Mouse (Mus musculus): ENCODE results near the gene Slc41a3. TPM values are rescaled to one million over a fixed set of nuclear protein-coding genes. Genes with fewer than 3 reads are reported as not detected.
A peak's percentile ranks its signal among the peaks of the same experiment; 100 is the strongest.
"Not testable (repeated sequence)": the region's sequence is repeated elsewhere in the genome, so short reads cannot be mapped to it uniquely, and the experiment has no call there.

Gene Slc41a3
- polyA plus RNA-seq, 1 experiment from 2014 or later: 43.0 TPM

DNA sequence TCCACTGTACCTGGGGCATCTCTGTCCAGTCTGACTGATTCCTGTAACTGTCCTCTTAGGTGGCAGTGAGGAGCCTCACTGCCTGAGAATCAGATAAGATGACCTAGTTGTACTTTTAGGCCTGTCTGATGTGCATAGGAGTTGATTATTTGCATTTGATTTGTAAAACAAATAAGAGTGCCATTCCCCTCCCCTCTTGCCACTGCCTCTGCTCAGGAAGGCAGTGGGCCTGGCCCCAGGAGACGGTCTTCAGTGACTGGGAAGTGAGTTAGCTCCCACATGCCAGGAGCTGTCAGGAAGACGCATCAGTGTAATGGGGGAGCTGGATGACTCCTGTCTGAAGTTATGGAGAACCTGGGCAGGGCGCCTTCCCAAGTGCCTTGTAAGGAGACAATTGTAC, 31.1 kb downstream of the Slc41a3 start:
- Histone ChIP-seq H3K27me3 (replicated peaks; ENCODE audit: control insufficient read depth, insufficient read depth, low read length) (no peaks in the 10 kb centered on the region), H3K27ac (ENCODE audit: low read depth, low read length) (no peak overlapping the region), H3K36me3 (ENCODE audit: control insufficient read depth, insufficient read depth, low read length) (peaks cover 25% of the 10 kb centered on the region; the same call in 1 of the 2 replicates), H3K4me1 (replicated peaks; ENCODE audit: control insufficient read depth, insufficient read depth, low read length) (peaks cover 3% of the 10 kb centered on the region; the same call in 1 of the 2 replicates), H3K9ac (ENCODE audit: low read depth, low read length) (no peak overlapping the region), H3K9me3 (ENCODE audit: control insufficient read depth, low read length) (no peaks in the 10 kb centered on the region), H3K4me3 (ENCODE audit: low read depth, low read length) (no peak overlapping the region), H3K4me2 (no peak overlapping the region; the same call in 1 of the 2 replicates)
- ATAC-seq (replicated peaks; ENCODE audit: low FRiP score) (no peak), DNase-seq (ENCODE audit: low spot score) (no peak)
- WGBS: 78% methylated on average over 3 of the region's 3 CpGs

DNA sequence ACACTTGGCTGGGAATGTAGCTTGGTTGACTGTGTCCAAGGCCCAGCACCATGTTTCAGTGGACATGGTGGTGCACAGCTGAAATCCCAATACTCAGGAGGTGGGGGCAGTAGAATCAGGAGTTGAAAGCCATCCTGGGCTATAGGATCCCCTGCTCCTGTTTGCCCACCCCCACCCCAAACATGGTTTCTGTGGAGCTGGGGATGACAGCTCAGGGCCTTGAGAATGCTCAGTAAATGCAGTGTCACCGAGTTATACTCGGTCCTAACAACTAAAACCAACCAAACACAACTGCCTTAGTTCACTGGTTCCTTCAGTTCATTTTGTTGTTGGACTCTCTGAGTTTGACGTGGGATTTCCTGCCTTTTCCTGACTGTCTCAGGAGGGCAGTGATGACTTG, 38.5 kb downstream of the Slc41a3 start:
- ATAC-seq (replicated peaks; ENCODE audit: low FRiP score) (no peak), DNase-seq (ENCODE audit: low spot score) (no peak)
- no peaks in the 10 kb centered on the region for H3K4me1 ChIP-seq (replicated peaks; ENCODE audit: control insufficient read depth, insufficient read depth, low read length)
- H3K27me3 ChIP-seq (replicated peaks; ENCODE audit: control insufficient read depth, insufficient read depth, low read length): no peaks in the 10 kb centered on the region
- peaks cover 21% of the 10 kb centered on the region; the same call in 1 of the 2 replicates for H3K36me3 ChIP-seq (ENCODE audit: control insufficient read depth, insufficient read depth, low read length)
- no peak overlapping the region for H3K4me3 ChIP-seq (ENCODE audit: low read depth, low read length)
- no peaks in the 10 kb centered on the region for H3K9me3 ChIP-seq (ENCODE audit: control insufficient read depth, low read length)
- no peak overlapping the region for H3K9ac ChIP-seq (ENCODE audit: low read depth, low read length)
- no peak overlapping the region for H3K27ac ChIP-seq (ENCODE audit: low read depth, low read length)
- no peak overlapping the region for H3K4me2 ChIP-seq
- 87% methylated on average over 3 of the region's 3 CpGs for WGBS

GRCm38 (mm10) chr6:90644965-90645364, 40.4 kb downstream of the Slc41a3 start:
- no peak for ATAC-seq (replicated peaks; ENCODE audit: low FRiP score)
- H3K36me3 ChIP-seq (ENCODE audit: control insufficient read depth, insufficient read depth, low read length): peaks cover 12% of the 10 kb centered on the region; the same call in 1 of the 2 replicates
- no peak overlapping the region for H3K4me3 ChIP-seq (ENCODE audit: low read depth, low read length)
- H3K9ac ChIP-seq (ENCODE audit: low read depth, low read length): no peak overlapping the region
- 82% methylated on average over 4 of the region's 4 CpGs for WGBS
- H3K4me1 ChIP-seq (replicated peaks; ENCODE audit: control insufficient read depth, insufficient read depth, low read length): no peaks in the 10 kb centered on the region
- no peak overlapping the region for H3K27ac ChIP-seq (ENCODE audit: low read depth, low read length)
- no peaks in the 10 kb centered on the region for H3K27me3 ChIP-seq (replicated peaks; ENCODE audit: control insufficient read depth, insufficient read depth, low read length)
- H3K9me3 ChIP-seq (ENCODE audit: control insufficient read depth, low read length): no peaks in the 10 kb centered on the region
- no peak for DNase-seq (ENCODE audit: low spot score)
- H3K4me2 ChIP-seq: no peak overlapping the region

- Histone ChIP-seq H3K9me3 (ENCODE audit: control insufficient read depth, low read length) (no peaks in the 10 kb centered on the region), H3K9ac (ENCODE audit: low read depth, low read length) (no peak overlapping the region), H3K36me3 (ENCODE audit: control insufficient read depth, insufficient read depth, low read length) (peaks cover 3% of the 10 kb centered on the region; the same call in 1 of the 2 replicates), H3K4me3 (ENCODE audit: low read depth, low read length) (no peak overlapping the region), H3K27me3 (replicated peaks; ENCODE audit: control insufficient read depth, insufficient read depth, low read length) (no peaks in the 10 kb centered on the region), H3K4me2 (no peak overlapping the region), H3K27ac (ENCODE audit: low read depth, low read length) (no peak overlapping the region), H3K4me1 (replicated peaks; ENCODE audit: control insufficient read depth, insufficient read depth, low read length) (no peaks in the 10 kb centered on the region)
- DNase-seq (ENCODE audit: low spot score) (no peak), ATAC-seq (replicated peaks; ENCODE audit: low FRiP score) (no peak)
- 84% methylated on average over 6 of the region's 6 CpGs for WGBS
These were observed 43.9 kb downstream of the Slc41a3 start for GRCm38 (mm10) chr6:90648391-90648790.

GRCm38 (mm10) chr6:90649279-90649678, 44.8 kb downstream of the Slc41a3 start:
- H3K9ac ChIP-seq (ENCODE audit: low read depth, low read length): no peak overlapping the region
- no peaks in the 10 kb centered on the region for H3K4me1 ChIP-seq (replicated peaks; ENCODE audit: control insufficient read depth, insufficient read depth, low read length)
- 44% methylated on average over 4 of the region's 4 CpGs for WGBS
- H3K4me3 ChIP-seq (ENCODE audit: low read depth, low read length): no peak overlapping the region
- DNase-seq (ENCODE audit: low spot score): no peak
- ATAC-seq (replicated peaks; ENCODE audit: low FRiP score): no peak
- H3K36me3 ChIP-seq (ENCODE audit: control insufficient read depth, insufficient read depth, low read length): peaks cover 3% of the 10 kb centered on the region; the same call in 1 of the 2 replicates
- H3K9me3 ChIP-seq (ENCODE audit: control insufficient read depth, low read length): no peaks in the 10 kb centered on the region
- no peak overlapping the region for H3K27ac ChIP-seq (ENCODE audit: low read depth, low read length)
- no peak overlapping the region for H3K4me2 ChIP-seq
- no peaks in the 10 kb centered on the region for H3K27me3 ChIP-seq (replicated peaks; ENCODE audit: control insufficient read depth, insufficient read depth, low read length)

GRCm38 (mm10) chr6:90650634-90651033, 46.1 kb downstream of the Slc41a3 start:
- Histone ChIP-seq H3K36me3 (ENCODE audit: control insufficient read depth, insufficient read depth, low read length) (no peaks in the 10 kb centered on the region), H3K4me3 (ENCODE audit: low read depth, low read length) (no peak overlapping the region), H3K27me3 (replicated peaks; ENCODE audit: control insufficient read depth, insufficient read depth, low read length) (no peaks in the 10 kb centered on the region), H3K9ac (ENCODE audit: low read depth, low read length) (no peak overlapping the region), H3K27ac (ENCODE audit: low read depth, low read length) (no peak overlapping the region), H3K9me3 (ENCODE audit: control insufficient read depth, low read length) (no peaks in the 10 kb centered on the region), H3K4me2 (no peak overlapping the region), H3K4me1 (replicated peaks; ENCODE audit: control insufficient read depth, insufficient read depth, low read length) (no peaks in the 10 kb centered on the region)
- DNase-seq (ENCODE audit: low spot score): no peak
- 33% methylated on average over 1 of the region's 1 CpGs for WGBS
- no peak for ATAC-seq (replicated peaks; ENCODE audit: low FRiP score)

- DNase-seq (ENCODE audit: low spot score) (no peak), ATAC-seq (replicated peaks; ENCODE audit: low FRiP score) (peak; percentile 50; the same call in 1 of the 2 replicates)
These were observed 49.2 kb downstream of the Slc41a3 start for GRCm38 (mm10) chr6:90653736-90654135.

GRCm38 (mm10) chr6:90656344-90656850, 51.9 kb downstream of the Slc41a3 start:
- H3K9me3 ChIP-seq (ENCODE audit: control insufficient read depth, low read length); H3K4me2 ChIP-seq; H3K9ac ChIP-seq (ENCODE audit: low read depth, low read length); H3K27ac ChIP-seq (ENCODE audit: low read depth, low read length); H3K36me3 ChIP-seq (ENCODE audit: control insufficient read depth, insufficient read depth, low read length); H3K27me3 ChIP-seq (replicated peaks; ENCODE audit: control insufficient read depth, insufficient read depth, low read length); ATAC-seq (replicated peaks; ENCODE audit: low FRiP score); H3K4me3 ChIP-seq (ENCODE audit: low read depth, low read length); DNase-seq (ENCODE audit: low spot score): not testable (repeated sequence)
- WGBS: 49% methylated on average over 2 of the region's 2 CpGs
- peaks cover 24% of the 10 kb centered on the region for H3K4me1 ChIP-seq (replicated peaks; ENCODE audit: control insufficient read depth, insufficient read depth, low read length)

More at GRCm38 (mm10) chr6:90653736-90654135, 49.2 kb downstream of the Slc41a3 start:
- H3K9me3 ChIP-seq (ENCODE audit: control insufficient read depth, low read length): no peaks in the 10 kb centered on the region
- H3K4me2 ChIP-seq: no peak overlapping the region
- WGBS: 48% methylated on average over 2 of the region's 2 CpGs
- no peak overlapping the region for H3K27ac ChIP-seq (ENCODE audit: low read depth, low read length)
- H3K36me3 ChIP-seq (ENCODE audit: control insufficient read depth, insufficient read depth, low read length): no peaks in the 10 kb centered on the region
- H3K9ac ChIP-seq (ENCODE audit: low read depth, low read length): no peak overlapping the region
- H3K4me1 ChIP-seq (replicated peaks; ENCODE audit: control insufficient read depth, insufficient read depth, low read length): no peaks in the 10 kb centered on the region; the same call in 1 of the 2 replicates
- no peaks in the 10 kb centered on the region for H3K27me3 ChIP-seq (replicated peaks; ENCODE audit: control insufficient read depth, insufficient read depth, low read length)
- no peak overlapping the region for H3K4me3 ChIP-seq (ENCODE audit: low read depth, low read length)

GRCm38 (mm10) chr6:90659913-90660312, 55.4 kb downstream of the Slc41a3 start:
- no peak overlapping the region for H3K9ac ChIP-seq (ENCODE audit: low read depth, low read length)
- peak overlapping the region; percentile 60; the same call in 1 of the 2 replicates for H3K27ac ChIP-seq (ENCODE audit: low read depth, low read length)
- H3K4me3 ChIP-seq (ENCODE audit: low read depth, low read length): no peak overlapping the region
- peaks cover 27% of the 10 kb centered on the region for H3K4me1 ChIP-seq (replicated peaks; ENCODE audit: control insufficient read depth, insufficient read depth, low read length)
- 47% methylated on average over 2 of the region's 2 CpGs for WGBS
- H3K9me3 ChIP-seq (ENCODE audit: control insufficient read depth, low read length): no peaks in the 10 kb centered on the region
- ATAC-seq (replicated peaks; ENCODE audit: low FRiP score) (peak; percentile 82), DNase-seq (ENCODE audit: low spot score) (no peak)
- H3K4me2 ChIP-seq: peak overlapping the region; percentile 37
- H3K27me3 ChIP-seq (replicated peaks; ENCODE audit: control insufficient read depth, insufficient read depth, low read length): no peaks in the 10 kb centered on the region
- no peaks in the 10 kb centered on the region for H3K36me3 ChIP-seq (ENCODE audit: control insufficient read depth, insufficient read depth, low read length)
